Mouse (Mus musculus) heart, embryonic 14.5 days (tissue): ENCODE measurements around the gene Gli2. TPM values are rescaled to one million over a fixed set of nuclear protein-coding genes. Genes with fewer than 3 reads are reported as not detected.
A peak's percentile ranks its signal among the peaks of the same experiment; 100 is the strongest.

Experiments
- ATAC-seq: fragments of 200-750 bp; cut with Nextera tagmentation; 2 replicates; pipeline ENCODE4 v1.8.0; 2017; ENCODE audit warnings: low read depth, moderate TSS enrichment; ENCODE audit not compliant: insufficient number of reproducible peaks, insufficient read depth, low FRiP score
- H3K27ac ChIP-seq, 2 experiments: fragments of 200-500 bp in 1 of 2; fragments of 300-500 bp in 1 of 2; sonication (generic) in 1 of 2; replicated peaks in 1 of 2; 2 replicates each; pipeline ENCODE4 v1.5.1; 2012 to 2014; ENCODE audit warnings: low read depth in 2 of 2, low read length in 2 of 2, control low read depth in 1 of 2, mild to moderate bottlenecking in 1 of 2, mixed read lengths in 1 of 2; ENCODE audit not compliant: control insufficient read depth in 1 of 2, insufficient read depth in 1 of 2
- H3K27me3 ChIP-seq: fragments of 300-500 bp; sonication (generic); 2 replicates; pipeline ENCODE4 v1.6.1; 2014; ENCODE audit warnings: mild to moderate bottlenecking, low read length, control low read depth; ENCODE audit not compliant: control insufficient read depth, insufficient read depth
- H3K36me3 ChIP-seq: fragments of 300-500 bp; sonication (generic); 2 replicates; pipeline ENCODE4 v1.6.1; 2014; ENCODE audit warnings: mild to moderate bottlenecking, control low read depth, low read length, mixed read lengths; ENCODE audit not compliant: control insufficient read depth, insufficient read depth
- H3K4me1 ChIP-seq, 2 experiments: fragments of 200-500 bp in 1 of 2; fragments of 300-500 bp in 1 of 2; sonication (generic) in 1 of 2; 2 replicates each; pipeline ENCODE4 v1.6.1; 2012 to 2014; ENCODE audit warnings: low read length in 2 of 2, control low read depth in 1 of 2, mixed read lengths in 1 of 2; ENCODE audit not compliant: control insufficient read depth in 2 of 2, insufficient read depth in 2 of 2
- H3K4me2 ChIP-seq: fragments of 300-500 bp; sonication (generic); 2 replicates; pipeline ENCODE4 v1.6.1; 2014; ENCODE audit warnings: mild to moderate bottlenecking, low read length
- H3K4me3 ChIP-seq, 2 experiments: fragments of 200-500 bp in 1 of 2; fragments of 300-500 bp in 1 of 2; sonication (generic) in 1 of 2; 2 replicates each; pipeline ENCODE4 v1.5.1; 2012 to 2014; ENCODE audit warnings: low read length in 2 of 2, mild to moderate bottlenecking in 2 of 2, control low read depth in 1 of 2, low read depth in 1 of 2, moderate library complexity in 1 of 2; ENCODE audit not compliant: control insufficient read depth in 1 of 2, insufficient read depth in 1 of 2
- H3K9ac ChIP-seq: fragments of 300-500 bp; sonication (generic); 2 replicates; pipeline ENCODE4 v1.6.1; 2014; ENCODE audit warnings: mild to moderate bottlenecking, low read length
- H3K9me3 ChIP-seq: fragments of 300-500 bp; sonication (generic); 2 replicates; pipeline ENCODE4 v1.6.1; 2016; ENCODE audit warnings: low read length, control low read depth; ENCODE audit not compliant: control insufficient read depth
- WGBS: fragments of 180-500 bp; shearing (Covaris S2); extraction: QIAGEN DNeasy Blood & Tissue Kit; methylation state at CpG from one replicate; pipeline ENCODE4 v1.1.7; 2014; 5-methylcytosine and 5-hydroxymethylcytosine counted together
- polyA plus RNA-seq: library from polyadenylated mRNA; unstranded; fragments of >200 nt; fragmentation: Nextera tagmentation; extraction: Ambion mirVana; gene quantifications from 2 replicates; pipeline ENCODE4 v1.2.1, GENCODE M21; 2014

The Gli2 gene
- polyA plus RNA-seq, 1 experiment from 2014 or later: 3.9 TPM

- no peak for ATAC-seq
- Histone ChIP-seq H3K4me1 (no peaks in the 10 kb centered on the region), H3K4me3 (no peak overlapping the region), H3K27ac (no peak overlapping the region), H3K9ac (no peak overlapping the region), H3K4me2 (no peak overlapping the region), H3K9me3 (no peaks in the 10 kb centered on the region), H3K36me3 (no peaks in the 10 kb centered on the region), H3K27me3 (no peaks in the 10 kb centered on the region)
- 65% methylated on average over 9 of the region's 9 CpGs for WGBS
Observed at GRCm38 (mm10) chr1:118895026-118895762, 158.2 kb downstream of the Gli2 start.

- no peak overlapping the region for H3K27ac ChIP-seq
- no peaks in the 10 kb centered on the region for H3K36me3 ChIP-seq
- WGBS: 80% methylated on average over 5 of the region's 5 CpGs
- no peaks in the 10 kb centered on the region for H3K27me3 ChIP-seq
- H3K9ac ChIP-seq: no peak overlapping the region
- H3K9me3 ChIP-seq: no peaks in the 10 kb centered on the region
- H3K4me3 ChIP-seq: no peak overlapping the region
- H3K4me1 ChIP-seq: no peaks in the 10 kb centered on the region; a peak in 1 of 4 replicates
- H3K4me2 ChIP-seq: no peak overlapping the region
- no peak for ATAC-seq
Observed at GRCm38 (mm10) chr1:118891395-118891794, 162.0 kb downstream of the Gli2 start.

GRCm38 (mm10) chr1:118890125-118890875 is 163.1 kb downstream of the Gli2 start:
- no peak overlapping the region for H3K4me3 ChIP-seq
- no peak overlapping the region for H3K9ac ChIP-seq
- H3K4me2 ChIP-seq: no peak overlapping the region
- H3K36me3 ChIP-seq: no peaks in the 10 kb centered on the region
- no peak overlapping the region for H3K27ac ChIP-seq
- no peaks in the 10 kb centered on the region; a peak in 1 of 4 replicates for H3K4me1 ChIP-seq
- no peak for ATAC-seq
- no peaks in the 10 kb centered on the region for H3K9me3 ChIP-seq
- 54% methylated on average over 14 of the region's 14 CpGs for WGBS
- no peaks in the 10 kb centered on the region for H3K27me3 ChIP-seq

- Histone ChIP-seq H3K4me3 (no peak overlapping the region), H3K9me3 (no peaks in the 10 kb centered on the region; the same call in 1 of the 2 replicates), H3K27me3 (no peaks in the 10 kb centered on the region), H3K9ac (no peak overlapping the region), H3K4me2 (no peak overlapping the region), H3K4me1 (peaks cover 3 to 11% of the 10 kb centered on the region in 2 experiments; a peak in 2 of 4 replicates), H3K27ac (no peak overlapping the region), H3K36me3 (no peaks in the 10 kb centered on the region)
- 58% methylated on average over 7 of the region's 7 CpGs for WGBS
- no peak for ATAC-seq
Observed at GRCm38 (mm10) chr1:118880781-118881247, 172.6 kb downstream of the Gli2 start.

GRCm38 (mm10) chr1:118878291-118878690 is 175.1 kb downstream of the Gli2 start:
- H3K27me3 ChIP-seq: no peaks in the 10 kb centered on the region
- peaks cover 3 to 11% of the 10 kb centered on the region in 2 experiments; a peak in 2 of 4 replicates for H3K4me1 ChIP-seq
- no peak overlapping the region for H3K4me2 ChIP-seq
- no peak overlapping the region for H3K4me3 ChIP-seq
- peak overlapping the region in 1 of 2 experiments; percentile 33; a peak in 1 of 4 replicates for H3K27ac ChIP-seq
- ATAC-seq: no peak
- WGBS: 53% methylated on average over 6 of the region's 6 CpGs
- no peak overlapping the region for H3K9ac ChIP-seq
- no peaks in the 10 kb centered on the region; the same call in 1 of the 2 replicates for H3K9me3 ChIP-seq
- no peaks in the 10 kb centered on the region for H3K36me3 ChIP-seq

GRCm38 (mm10) chr1:118875227-118875626 is 178.2 kb downstream of the Gli2 start:
- Histone ChIP-seq H3K9me3 (no peaks in the 10 kb centered on the region; the same call in 1 of the 2 replicates), H3K4me3 (no peak overlapping the region), H3K36me3 (no peaks in the 10 kb centered on the region), H3K9ac (no peak overlapping the region), H3K27ac (no peak overlapping the region), H3K27me3 (no peaks in the 10 kb centered on the region), H3K4me1 (peaks cover 3 to 11% of the 10 kb centered on the region in 2 experiments; a peak in 2 of 4 replicates), H3K4me2 (no peak overlapping the region)
- ATAC-seq: no peak
- 86% methylated on average over 9 of the region's 9 CpGs for WGBS

- Histone ChIP-seq H3K27me3 (no peaks in the 10 kb centered on the region), H3K27ac (no peak overlapping the region), H3K9me3 (no peaks in the 10 kb centered on the region), H3K4me1 (0 out of 4 replicates have a peak, but pooled peaks cover 0 to 2% of the 10 kb centered on the region in 2 experiments), H3K9ac (no peak overlapping the region), H3K4me3 (no peak overlapping the region), H3K4me2 (no peak overlapping the region), H3K36me3 (no peaks in the 10 kb centered on the region)
- 72% methylated on average over 7 of the region's 7 CpGs for whole genome bisulfite sequencing
- no peak for ATAC-seq
Observed at GRCm38 (mm10) chr1:118873559-118873958, 179.9 kb downstream of the Gli2 start.
